Mouse (Mus musculus): ENCODE data around the gene Ifngr2. TPM values are rescaled to one million over a fixed set of nuclear protein-coding genes. Genes with fewer than 3 reads are reported as not detected.

Gene Ifngr2
- total RNA-seq, 2 experiments from 2014 or later, result 73.3 to 106 TPM

DNA sequence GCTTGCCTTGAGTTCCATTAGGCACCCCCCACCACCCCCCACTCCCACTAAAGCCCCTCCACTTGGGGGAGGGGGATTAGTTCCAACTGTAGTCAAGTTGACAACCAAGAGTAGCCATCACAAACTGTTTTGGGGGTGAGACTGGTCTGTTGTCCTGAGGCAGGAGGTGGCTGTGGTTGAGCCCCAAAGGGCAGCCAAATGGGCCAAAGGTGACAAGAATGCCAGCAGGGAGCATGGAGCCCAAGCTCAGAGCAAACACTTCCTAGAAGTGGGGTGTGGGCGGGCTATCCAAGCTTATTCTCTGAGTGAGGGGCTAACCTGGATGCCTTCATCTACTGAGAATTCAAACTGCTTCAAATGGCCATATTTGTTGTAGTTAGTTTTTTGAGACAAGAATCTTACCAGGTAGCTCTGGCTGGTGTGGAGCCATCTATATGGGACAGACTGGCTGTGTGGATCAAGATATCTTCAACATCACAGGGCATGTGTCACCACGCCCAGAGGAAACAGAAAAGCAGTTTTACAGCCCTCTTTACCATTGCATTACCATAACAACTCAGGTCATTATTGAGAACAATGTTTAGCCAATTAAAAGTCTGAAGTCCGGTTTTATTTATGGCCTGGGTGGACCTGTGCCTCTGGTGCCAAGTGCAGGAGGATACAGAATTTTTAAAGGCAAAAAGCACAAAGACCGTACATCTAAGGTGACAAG, 17.9 kb downstream of the Ifngr2 start:
- no peak for DNase-seq (ENCODE audit: low spot score in 2 of 2)

DNA sequence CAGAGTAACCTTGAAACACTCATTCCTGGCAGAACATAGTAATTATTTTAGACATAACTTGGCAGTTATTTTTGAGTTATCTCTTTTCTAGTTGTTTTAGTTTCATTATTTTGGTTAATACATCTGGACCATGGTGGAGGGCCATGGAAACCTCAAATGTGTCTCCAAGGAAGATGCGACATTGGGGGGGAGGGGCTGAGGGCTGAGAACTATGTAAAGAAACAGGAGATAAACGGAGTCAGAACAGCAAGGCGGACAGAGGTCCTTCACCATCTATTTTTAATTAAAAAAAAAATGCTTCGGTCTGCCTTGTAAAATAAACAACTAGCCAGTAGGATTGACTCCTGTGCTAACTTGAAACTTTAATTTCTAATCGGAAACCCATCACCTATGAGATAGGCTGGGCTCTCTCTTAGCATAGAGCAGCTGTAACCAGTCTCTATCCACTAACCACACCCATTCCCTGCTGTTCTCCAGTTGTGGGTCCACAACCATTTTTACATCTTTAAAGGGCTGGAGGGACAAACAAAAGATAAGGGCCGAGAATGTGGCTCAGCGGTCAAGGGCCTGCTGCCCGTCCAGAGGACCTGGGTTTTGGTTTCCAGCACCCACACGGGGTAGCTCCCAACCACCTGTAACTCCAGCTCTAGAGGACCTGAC, 18.6 kb downstream of the Ifngr2 start:
- no peak for DNase-seq (ENCODE audit: low spot score in 2 of 2)

DNA sequence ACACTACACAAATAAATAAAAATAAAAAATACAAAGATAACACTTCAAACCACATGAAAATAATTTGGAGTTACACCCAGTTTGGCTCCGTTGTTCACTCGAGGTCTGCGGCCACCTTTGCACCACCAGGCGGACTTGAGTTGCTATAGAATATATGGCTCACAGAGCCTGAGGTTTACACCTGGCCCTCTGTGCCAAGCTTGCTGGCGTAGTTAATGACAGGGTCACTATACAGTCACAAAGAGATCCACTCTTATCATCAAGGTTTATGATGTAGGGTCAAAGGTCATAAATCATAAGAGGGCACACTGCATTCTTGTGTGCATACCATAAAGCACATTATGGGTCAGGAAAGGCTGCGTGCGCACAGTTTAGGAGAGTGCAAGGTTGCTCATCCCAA, 19.1 kb downstream of the Ifngr2 start:
- DNase-seq (ENCODE audit: low spot score in 2 of 2), result no peak

DNA sequence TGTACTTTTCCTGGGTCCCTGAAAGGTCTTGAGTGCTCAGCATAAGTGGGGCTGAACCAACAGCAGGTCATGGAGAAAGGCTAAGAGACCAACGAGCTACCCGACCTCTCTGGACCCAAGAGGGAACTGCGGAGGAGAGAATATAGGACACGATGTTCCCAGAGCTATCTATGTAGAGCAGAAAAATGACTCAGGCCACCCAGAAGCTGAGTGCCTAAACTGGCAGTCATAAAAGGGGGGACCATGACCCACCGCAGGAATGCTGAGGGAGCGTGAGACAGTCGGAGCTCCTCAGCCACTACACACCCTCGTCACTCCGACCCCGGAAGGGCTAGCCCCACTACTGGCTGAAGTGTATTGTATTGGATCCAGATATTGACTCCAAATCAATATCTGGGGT, 22.1 kb downstream of the Ifngr2 start:
- DNase-seq (ENCODE audit: low spot score in 2 of 2), result no peak

DNA sequence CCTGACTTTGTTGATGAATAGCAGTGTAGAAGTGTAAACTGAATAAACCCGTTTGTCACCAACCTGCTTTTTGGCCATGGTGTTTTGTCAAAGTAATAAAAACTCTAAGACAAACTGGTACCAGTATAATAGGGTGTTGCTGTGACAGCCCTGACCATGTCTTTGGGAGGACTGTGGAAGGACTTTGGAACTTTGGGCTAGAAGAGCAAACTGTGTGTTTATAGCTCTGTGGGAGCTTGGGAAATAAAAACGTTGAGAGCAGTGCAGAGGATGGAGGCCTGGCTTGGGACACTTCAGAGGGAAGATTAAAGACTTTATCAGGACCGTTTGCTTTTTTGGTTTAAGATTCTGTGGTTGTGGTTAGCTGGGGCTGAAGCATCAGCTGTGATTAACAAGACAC, 24.2 kb downstream of the Ifngr2 start:
- DNase-seq (ENCODE audit: low spot score in 2 of 2), result no peak

DNA sequence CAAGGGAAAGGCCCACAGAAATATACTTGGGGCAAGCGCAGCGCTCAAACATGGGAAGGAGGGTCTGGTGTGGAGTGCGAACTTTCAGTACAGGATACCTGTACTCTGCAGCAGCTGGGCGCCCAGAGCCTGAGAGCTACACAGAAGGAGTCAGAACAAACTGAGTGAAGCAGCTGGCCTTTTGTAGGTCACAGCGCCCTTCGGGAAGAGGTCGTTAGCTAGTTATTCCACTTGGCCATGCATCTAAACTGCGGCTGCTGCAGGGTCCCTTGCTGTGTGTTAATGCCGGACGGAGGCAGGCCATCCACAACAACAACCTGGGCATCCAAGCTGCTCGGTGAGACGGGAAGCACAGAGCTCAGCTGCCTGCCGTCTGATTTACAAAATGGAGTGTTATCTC, 28.3 kb downstream of the Ifngr2 start:
- DNase-seq (ENCODE audit: low spot score in 2 of 2), result no peak

DNA sequence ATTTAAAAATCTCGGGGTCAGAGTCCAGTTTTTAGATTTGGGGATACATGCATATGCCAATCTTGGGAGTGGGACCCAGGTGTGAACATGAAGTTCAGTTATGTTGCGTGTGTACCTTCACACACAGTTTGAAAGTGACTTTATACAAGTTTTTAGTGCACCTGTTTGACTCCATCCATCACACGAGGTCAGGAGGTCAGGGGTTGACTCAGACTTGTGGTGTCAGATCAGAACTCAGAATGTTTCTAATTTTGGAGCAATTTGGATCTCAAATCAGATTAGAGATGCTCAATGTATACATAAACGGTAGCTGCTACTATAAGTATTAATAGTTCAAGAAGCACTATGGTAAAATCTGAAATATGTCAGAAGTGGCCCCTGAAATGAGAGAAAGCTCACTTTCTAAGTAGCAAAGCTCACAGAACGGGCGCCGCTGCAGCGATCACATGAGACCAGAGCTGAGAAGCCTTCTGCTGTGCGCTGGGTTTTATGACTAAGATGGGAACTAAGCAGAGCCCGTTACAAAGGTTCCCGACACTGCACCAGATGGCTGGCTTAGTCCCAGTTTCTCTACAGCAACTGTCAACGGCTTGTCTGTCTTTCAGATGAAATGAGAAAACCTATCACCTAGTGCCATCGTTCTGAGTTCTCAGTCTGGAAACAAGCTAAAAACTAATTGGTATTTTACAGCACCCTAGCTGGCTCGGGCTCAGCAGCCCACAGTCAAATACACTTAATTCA, 32.3 kb downstream of the Ifngr2 start:
- peak in 1 of 2 experiments; percentile 29 for DNase-seq (ENCODE audit: low spot score in 2 of 2)

DNA sequence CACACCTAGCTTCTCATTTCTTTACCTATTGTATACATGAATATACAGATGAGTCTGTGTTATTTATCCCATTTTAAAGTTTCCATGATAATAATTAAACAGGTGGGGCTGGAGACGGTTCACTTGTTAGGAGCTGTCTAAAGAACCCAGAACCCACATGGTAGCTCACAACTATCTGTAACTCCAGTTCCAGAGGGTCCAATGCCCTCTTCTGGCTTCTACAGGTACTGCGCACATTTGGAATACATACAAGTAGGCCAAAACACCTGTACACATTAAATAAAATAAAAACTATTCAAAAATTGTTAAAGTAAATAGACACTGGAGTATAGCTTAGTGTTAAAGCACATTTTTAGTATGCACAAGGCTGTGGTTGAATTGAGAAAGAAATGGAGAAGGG, 35.4 kb downstream of the Ifngr2 start:
- DNase-seq (ENCODE audit: low spot score in 2 of 2), result peak; percentile 39 to 52

DNA sequence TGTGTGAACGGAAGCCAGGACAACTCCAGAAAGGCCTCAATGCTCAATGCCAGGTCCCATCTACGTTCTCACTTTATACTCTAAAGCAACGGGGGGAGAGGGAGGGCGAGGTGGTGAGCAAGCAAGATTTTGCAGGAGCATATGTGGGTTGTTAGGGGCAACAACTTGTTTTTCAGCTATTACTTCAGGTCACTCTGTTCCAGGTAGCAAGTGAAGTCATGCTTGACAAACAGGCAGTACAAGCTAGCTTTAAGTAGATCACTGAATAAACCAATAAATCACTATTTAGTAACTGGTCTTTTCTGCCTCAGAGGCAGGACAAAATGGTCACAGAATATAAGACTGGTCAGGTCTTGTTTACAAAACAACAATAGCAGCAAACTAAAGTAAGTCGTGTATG, 38.7 kb downstream of the Ifngr2 start:
- DNase-seq (ENCODE audit: low spot score in 2 of 2), result no peak

DNA sequence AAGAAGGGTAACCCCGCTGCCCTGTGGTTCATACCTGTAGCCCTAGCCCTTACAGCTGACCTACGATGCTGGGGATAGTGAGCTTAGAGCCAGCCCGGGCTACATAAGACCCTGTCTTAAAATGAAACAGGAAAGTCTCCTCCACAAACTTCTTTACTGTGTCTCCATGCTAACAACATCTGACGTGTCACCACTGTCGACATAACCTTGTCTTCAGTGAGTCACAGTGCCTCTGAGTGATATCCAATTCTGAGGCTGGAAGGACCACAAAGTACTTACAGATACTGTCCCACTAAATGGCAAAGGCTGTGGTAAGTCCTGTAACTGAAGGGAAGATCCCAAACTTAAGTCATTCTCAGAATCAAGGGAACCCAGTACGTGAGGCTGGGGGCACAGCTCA, 39.4 kb downstream of the Ifngr2 start:
- DNase-seq (ENCODE audit: low spot score in 2 of 2), result no peak

DNA sequence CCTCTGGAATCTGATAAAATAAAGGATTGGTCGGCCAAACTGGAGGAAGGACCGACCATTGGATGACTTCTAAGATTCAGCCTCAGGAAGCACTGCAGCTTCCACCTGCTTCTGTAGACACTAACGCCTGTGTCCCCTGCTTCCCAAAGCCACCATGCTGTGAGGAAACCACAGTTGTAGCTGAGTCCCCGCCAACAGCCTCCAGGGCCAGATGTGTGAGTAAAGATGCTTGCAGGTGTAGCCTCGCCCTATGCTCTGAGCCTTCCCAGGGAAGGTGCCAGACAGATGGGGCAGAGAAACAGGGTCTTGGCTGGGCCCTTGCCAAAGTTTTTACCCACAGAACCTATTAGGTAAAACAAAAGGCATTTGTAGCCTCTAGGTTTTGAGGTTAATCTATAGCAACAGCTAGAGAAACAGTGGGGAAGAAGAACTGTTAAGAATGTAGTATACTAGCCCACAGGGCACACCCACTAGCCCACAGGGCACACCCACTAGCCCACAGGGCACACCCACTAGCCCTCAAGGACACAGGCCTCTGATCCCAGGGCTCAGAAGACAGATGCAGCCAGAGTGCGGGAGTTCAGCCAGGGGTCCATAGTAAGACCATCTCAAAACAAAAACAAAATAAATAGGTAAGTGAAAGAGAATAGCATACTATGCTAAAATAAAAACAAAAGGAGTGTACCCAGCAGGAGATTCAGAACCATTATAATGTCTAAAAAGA, 41.0 kb downstream of the Ifngr2 start:
- no peak for DNase-seq (ENCODE audit: low spot score in 2 of 2)

DNA sequence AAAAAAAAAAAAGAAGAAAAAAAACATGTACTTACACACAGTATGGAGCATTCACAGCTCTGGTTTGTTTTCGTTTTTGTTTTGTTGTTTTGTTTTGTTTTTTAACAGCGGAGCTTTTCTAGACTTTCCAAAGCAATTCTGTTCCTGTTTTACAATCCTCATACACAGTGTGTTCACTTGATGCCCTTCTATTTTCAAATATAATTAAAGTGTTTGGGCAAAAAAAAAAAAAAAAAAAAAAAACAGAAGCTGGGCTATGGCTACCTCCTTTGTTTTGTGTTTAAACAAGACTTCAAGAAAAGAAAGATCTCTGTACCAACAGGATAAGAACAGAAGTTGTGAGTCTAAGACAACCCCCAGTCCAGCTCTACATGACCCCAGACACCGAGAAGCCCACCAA, 41.8 kb downstream of the Ifngr2 start:
- no peak for DNase-seq (ENCODE audit: low spot score in 2 of 2)

DNA sequence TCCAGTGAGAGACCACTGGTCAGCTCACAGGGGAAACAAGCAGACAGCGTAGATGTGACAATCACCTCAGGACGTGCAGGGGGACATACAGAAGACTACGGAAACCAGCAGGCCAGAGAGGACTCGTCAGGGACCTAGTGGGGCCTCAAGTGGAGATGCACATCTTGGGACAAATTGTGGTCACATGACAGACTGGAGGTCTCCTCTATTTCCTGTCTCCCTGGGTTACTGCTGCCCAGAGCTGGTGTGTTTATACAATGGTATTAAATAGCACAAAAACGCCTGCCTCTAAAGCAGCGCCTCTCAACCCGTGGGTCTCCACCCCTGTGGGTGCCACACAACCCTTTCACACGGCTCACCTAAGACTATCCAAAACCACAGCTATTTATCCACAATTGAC, 45.3 kb downstream of the Ifngr2 start:
- DNase-seq (ENCODE audit: low spot score in 2 of 2), result no peak

DNA sequence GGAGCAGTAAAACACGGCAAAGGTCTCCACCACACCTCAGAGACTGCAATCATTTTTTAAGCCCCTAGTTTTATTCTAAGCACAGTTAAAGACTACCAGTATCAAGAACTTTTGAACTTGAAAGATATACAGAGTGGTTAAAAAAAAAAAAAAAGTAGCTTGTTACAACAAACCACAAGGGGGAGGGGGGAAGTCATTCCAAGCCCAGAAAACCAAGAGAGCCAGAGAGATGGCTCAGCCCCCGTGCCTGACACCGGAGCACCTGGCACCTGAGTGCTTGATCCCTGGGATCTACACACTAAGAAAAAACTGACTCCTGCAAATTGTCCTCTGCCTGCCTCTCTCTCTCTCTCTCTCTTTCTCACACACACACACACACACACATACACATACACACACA, 46.4 kb downstream of the Ifngr2 start:
- DNase-seq (ENCODE audit: low spot score in 2 of 2), result no peak

DNA sequence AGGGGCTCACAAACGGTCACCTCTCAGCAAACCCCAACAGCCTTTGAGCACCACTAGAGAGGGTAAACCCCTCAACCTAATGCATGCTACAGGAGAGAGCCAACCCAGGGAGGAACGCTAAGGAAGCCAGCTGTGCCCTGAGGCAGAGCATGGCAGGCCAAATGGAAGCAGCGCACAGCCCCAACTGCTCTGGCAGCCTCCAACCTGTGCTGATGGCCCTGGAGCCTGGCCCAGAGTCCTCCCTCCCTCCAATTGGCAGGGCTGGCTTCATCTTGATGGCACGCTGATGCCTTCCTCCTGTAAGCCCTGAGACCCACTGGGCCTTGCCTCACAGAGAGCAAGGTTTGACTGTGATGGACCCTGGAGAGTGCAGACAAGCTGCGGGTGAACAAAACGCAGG, 48.2 kb downstream of the Ifngr2 start:
- peak; percentile 61 to 71 for DNase-seq (ENCODE audit: low spot score in 2 of 2)

DNA sequence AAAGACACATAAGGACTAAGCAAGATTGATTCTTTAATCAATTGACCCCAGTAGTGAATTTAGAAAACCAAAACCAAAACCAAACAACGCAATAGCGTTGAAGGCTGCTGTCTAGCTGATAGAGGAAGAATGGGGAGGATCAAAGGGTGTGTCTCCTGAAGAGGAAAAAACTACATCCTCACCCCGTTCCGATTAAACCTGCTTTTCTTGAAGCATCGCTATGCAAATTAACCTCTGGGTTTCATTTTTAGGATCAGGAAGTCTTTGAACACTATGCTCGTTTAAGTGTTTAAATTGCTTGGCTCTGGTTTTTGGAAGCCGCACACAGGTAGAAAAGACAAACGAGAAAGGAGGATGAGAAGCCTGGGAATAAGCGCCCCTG, 49.5 kb downstream of the Ifngr2 start:
- no peak for DNase-seq (ENCODE audit: low spot score in 2 of 2)

DNA sequence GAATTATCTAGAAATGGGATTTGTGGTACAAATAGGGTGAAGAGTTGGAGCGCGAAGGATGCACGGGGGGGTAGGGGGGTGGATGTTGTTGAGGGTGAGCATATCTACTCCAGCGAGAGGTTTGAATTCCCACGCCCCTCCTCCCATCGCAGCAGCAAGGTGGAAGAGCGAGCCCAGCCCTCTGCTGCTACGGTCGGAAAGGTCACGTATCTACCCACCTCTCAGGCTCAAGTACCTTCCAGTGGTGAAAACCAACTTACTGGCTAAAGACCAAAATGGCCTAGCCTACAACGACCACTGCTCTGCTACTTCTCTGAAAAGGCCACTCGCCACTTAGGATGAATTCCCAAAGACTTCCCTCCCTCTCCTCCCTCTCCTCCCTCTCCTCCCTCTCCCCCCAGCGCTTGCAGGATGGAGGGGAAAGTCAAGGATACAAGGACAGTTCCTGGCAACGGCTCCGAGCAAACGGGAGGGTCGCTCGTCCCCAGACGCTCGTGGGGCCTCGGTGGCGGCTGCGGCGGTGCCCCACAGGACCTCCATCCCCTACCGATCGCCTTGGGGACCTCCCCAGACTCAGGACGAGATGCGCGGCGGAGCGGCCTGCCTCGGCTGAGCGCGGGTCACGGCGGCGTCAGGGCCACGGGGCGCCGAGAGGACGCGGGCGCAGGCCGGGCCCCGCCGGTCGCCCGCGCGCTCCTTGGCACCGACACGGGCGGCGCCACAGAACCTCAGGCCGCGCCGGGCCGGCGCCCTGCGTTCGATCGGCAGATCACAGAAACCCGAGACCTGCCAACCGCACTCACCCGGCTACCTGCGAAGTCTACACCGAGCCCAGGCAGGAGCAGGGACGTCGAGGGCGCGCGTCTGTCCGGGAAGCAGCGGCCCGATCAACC, 50.2 kb downstream of the Ifngr2 start:
- peak in 1 of 2 experiments; percentile 48 for DNase-seq (ENCODE audit: low spot score in 2 of 2)

DNA sequence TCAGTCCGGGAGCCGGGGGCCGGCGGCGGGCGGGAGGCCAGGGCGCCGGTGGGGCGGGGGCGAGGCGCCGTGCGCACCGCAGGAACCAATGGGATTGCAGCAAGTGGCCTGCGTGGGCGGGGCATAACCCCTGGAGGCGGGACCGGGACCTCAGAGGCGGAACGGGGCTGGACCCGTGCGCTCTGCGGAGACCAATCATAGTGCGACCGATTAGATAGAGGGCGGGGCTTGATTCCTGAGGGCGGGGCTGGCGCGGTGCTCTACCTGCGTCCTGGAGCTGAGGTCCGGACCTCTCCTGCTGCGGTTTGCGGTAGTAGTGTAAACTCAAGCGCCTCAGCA, 50.8 kb downstream of the Ifngr2 start, which contains the start of gene Tmem50b:
Tmem50b (minus strand) TSS at position 129 of the 339 bp plus-strand sequence.
- peak; percentile 99 to 100 for DNase-seq (ENCODE audit: low spot score in 2 of 2)

DNA sequence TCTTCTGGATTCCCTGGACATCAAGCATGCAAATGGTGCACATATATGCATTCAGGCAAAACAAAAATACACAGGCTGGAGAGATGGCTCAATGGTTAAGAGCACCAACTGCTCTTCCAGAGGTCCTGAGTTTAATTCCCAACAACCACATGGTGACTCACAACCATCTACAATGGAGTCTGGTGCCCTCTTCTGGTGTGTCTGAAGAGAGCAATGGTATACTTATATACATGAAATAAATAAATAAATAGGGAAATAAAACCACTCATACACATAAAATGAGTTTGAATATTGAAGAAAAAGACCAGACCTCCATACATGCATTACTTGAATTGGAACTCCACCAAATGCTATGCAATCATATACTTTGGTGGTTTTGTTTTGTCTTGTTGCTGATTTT, 52.4 kb downstream of the Ifngr2 start:
- no peak for DNase-seq (ENCODE audit: low spot score in 2 of 2)

DNA sequence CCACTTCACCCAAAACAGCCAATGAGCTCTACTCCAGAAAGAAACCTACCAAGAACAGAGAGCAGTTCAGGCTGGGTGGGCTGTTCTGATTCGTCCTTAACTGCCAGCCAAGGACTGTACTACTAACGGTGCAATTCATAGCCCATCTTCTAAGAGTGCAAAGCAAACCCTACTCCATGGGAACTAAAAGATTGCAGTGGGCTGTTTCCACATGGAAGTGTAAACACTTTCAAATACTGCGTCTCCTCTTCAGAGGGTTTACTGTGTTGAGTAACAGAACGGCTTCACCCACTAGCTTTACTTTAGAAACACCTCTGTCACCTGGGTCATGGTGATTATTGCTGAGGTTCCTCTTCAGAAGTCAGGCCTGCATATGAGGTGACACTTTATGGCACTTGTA, 54.2 kb downstream of the Ifngr2 start:
- no peak for DNase-seq (ENCODE audit: low spot score in 2 of 2)

DNA sequence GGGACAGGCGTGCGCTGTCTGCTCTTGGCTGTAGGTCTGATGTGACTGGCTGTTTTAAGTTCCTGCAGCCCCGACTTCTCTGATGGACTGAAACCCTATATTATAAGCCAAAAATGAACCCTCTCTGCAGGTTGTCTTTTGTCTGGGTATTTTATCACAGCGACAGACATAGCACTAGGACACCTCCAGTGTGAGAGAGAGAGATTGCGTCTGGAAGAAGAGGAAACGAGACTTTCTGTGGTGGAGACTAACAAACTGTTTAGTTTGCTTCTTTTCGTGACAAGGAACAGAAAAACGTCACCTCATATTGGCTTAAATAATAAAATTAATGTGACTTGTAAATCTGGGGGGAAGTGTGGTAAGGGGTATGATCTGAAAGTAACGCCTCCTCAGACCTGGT, 54.8 kb downstream of the Ifngr2 start:
- DNase-seq (ENCODE audit: low spot score in 2 of 2), result no peak

All from layer of hippocampus, postnatal 10 days (tissue).